Comparison of ENCODE assay signal across 14 mouse cellular contexts in the genomic region with DNA sequence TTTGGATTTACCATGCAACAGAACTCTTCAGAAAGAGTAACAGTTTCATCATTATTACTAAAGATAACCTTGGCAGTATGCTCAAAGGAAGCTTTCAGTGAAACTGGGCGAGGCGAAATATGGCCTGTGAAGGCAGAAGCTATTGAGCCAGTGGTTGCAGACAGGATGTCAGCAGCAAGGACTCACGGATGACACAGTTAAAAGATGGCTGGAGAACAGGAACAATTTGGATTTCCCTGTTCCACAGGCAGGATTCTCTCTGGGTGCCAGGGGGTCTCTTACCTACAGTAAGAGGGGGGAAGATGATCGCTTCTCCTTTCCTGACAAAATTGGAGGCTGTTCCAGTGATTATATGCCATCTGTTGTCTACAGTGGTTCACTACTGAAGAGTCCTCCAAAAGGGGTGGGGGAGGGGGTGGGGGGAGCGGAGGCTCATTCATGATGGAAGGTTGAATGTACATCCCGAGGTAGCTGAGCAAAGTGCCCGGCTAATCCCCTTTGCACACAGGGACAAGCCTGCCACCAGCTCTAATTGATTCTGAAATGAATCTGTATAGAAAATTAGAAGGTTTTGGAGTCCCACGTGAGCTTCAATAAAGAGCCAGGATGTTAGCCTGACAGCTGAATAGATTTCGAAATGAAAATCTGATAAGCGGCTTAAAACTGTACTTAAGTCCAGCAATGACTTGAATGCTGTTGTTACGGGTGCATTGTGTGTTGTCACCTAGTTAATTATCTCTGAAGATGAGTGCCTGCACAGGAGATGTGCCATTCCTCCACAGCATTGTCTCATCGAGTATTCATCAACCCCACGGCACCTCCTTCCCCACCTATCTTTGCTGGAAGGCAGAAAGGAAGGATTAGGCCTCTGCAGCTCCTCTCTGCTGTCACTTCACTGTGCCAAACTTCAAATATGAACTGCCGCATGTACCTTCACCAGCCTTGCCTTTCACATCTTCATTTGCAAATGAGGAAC.
A peak's percentile ranks its signal among the peaks of the same experiment; 100 is the strongest.
DNase-seq lines count a peak whose midpoint lies in the region; ATAC-seq and TF ChIP-seq lines count a peak whose summit lies in the region.
"Had no signal": no experiment of that assay in that cellular context is flagged by ENCODE, and none has a peak within 500 bp of the region (broad histone marks: within the 10 kb centered on the region; RNA-seq: fewer than 3 reads in every experiment).

No protein-coding gene starts in this region.

- TF ChIP-seq CTCF in cerebellum, adult 2 months (IDR thresholded peaks at IDR 0.05; ENCODE audit: borderline replicate concordance, insufficient read depth, low read depth, low read length), result no peak

- WGBS in cerebellum, adult 2 months, result 57% methylated on average over 14 of the region's 14 CpGs
- 22% methylated on average over 14 of the region's 14 CpGs for WGBS in forebrain, embryonic 11.5 days
- 37% methylated on average over 14 of the region's 14 CpGs for WGBS in midbrain, embryonic 10.5 days

- no peak overlapping the region for H3K4me3 ChIP-seq in cerebellum, adult 2 months (replicated peaks; ENCODE audit: insufficient read depth, low read depth, low read length)
- H3K4me3 ChIP-seq in forebrain, embryonic 11.5 days (ENCODE audit: low read depth, low read length), result no peak overlapping the region
- peak overlapping the region; percentile 24 for H3K4me3 ChIP-seq in midbrain, embryonic 10.5 days

- DNase-seq in cerebellum, adult 9-11 months, result peak; percentile 11
- no peak for DNase-seq in cerebellum, adult 2 months
- DNase-seq in ES-CJ7 (ENCODE audit: low read depth, low spot score), result peak; percentile 4
- peak; percentile 74 for DNase-seq in forebrain, embryonic 11.5 days (ENCODE audit: low spot score)
- peak; percentile 79 for DNase-seq in midbrain, embryonic 10.5 days (ENCODE audit: low spot score)
- DNase-seq in spleen, postnatal 10 days (ENCODE audit: low spot score in 2 of 2), result no peak
- DNase-seq: adrenal gland, adult 8-10 months; cerebellum, postnatal 36 days; kidney, postnatal 25 days; thymus, adult 2 months had no signal

- H3K27me3 ChIP-seq in cerebellum, adult 2 months (ENCODE audit: control insufficient read depth, insufficient read depth, low read length), result no peaks in the 10 kb centered on the region
- H3K27me3 ChIP-seq in forebrain, embryonic 11.5 days (ENCODE audit: control insufficient read depth, insufficient read depth, low read length), result no peaks in the 10 kb centered on the region
- peaks cover 85% of the 10 kb centered on the region for H3K27me3 ChIP-seq in midbrain, embryonic 10.5 days (ENCODE audit: low read depth, poor library complexity, severe bottlenecking)

- no peak overlapping the region for H3K9ac ChIP-seq in forebrain, embryonic 11.5 days (ENCODE audit: low read length)

- peak; percentile 90 for ATAC-seq in forebrain, embryonic 11.5 days (replicated peaks; ENCODE audit: low FRiP score)
- ATAC-seq in activated CD4-positive, CD25-positive, alpha-beta regulatory T cell, adult 4 months, result no peak
- no peak for ATAC-seq in monocyte, adult 5-6 weeks (replicated peaks; ENCODE audit: insufficient number of reproducible peaks, low FRiP score, low TSS enrichment, poor library complexity, severe bottlenecking)

- H3K9me3 ChIP-seq in forebrain, embryonic 11.5 days (ENCODE audit: control insufficient read depth, low read length), result no peaks in the 10 kb centered on the region
- no peaks in the 10 kb centered on the region for H3K9me3 ChIP-seq in midbrain, embryonic 10.5 days (replicated peaks)

- 0 out of 2 replicates have a peak, but pooled peaks cover 4% of the 10 kb centered on the region for H3K4me1 ChIP-seq in cerebellum, adult 2 months (ENCODE audit: control insufficient read depth, insufficient read depth, low read length)
- peaks cover 7% of the 10 kb centered on the region; the same call in 1 of the 2 replicates for H3K4me1 ChIP-seq in forebrain, embryonic 11.5 days (replicated peaks; ENCODE audit: control insufficient read depth, insufficient read depth, low read length)
- H3K4me1 ChIP-seq in midbrain, embryonic 10.5 days, result peaks cover 21% of the 10 kb centered on the region

- H3K27ac ChIP-seq in cerebellum, adult 2 months (ENCODE audit: insufficient read depth, low read length), result no peak overlapping the region
- H3K27ac ChIP-seq in forebrain, embryonic 11.5 days (ENCODE audit: low read depth, low read length), result no peak overlapping the region; the same call in 1 of the 2 replicates
- 0 out of 2 replicates have a peak overlapping the region, but pooled peaks have one; percentile 38 for H3K27ac ChIP-seq in midbrain, embryonic 10.5 days (replicated peaks)

- no peaks in the 10 kb centered on the region for H3K36me3 ChIP-seq in forebrain, embryonic 11.5 days (ENCODE audit: control insufficient read depth, insufficient read depth, low read length)
- no peaks in the 10 kb centered on the region for H3K36me3 ChIP-seq in midbrain, embryonic 10.5 days
- H3K36me3 ChIP-seq: G1E had no signal

- TF ChIP-seq POLR2A in cerebellum, adult 2 months (IDR thresholded peaks at IDR 0.05; ENCODE audit: borderline replicate concordance, insufficient read depth, low read length), result no peak

- H3K4me2 ChIP-seq in forebrain, embryonic 11.5 days (ENCODE audit: low read depth, low read length, severe bottlenecking), result peak overlapping the region; percentile 40
- H3K4me2 ChIP-seq: liver, embryonic 11.5 days had no signal

Comparison
In these comparisons a context has a peak if more than half of its experiments do, and no peak if none do; other contexts are left out.
1. DNase-seq: peak in cerebellum, adult 9-11 months (single experiment), ES-CJ7 (single experiment), forebrain, embryonic 11.5 days (single experiment) and midbrain, embryonic 10.5 days (single experiment); none in cerebellum, adult 2 months (0 of 2) and spleen, postnatal 10 days (0 of 2).